Mouse (Mus musculus): ENCODE measurements around the gene Spsb4.

DNA sequence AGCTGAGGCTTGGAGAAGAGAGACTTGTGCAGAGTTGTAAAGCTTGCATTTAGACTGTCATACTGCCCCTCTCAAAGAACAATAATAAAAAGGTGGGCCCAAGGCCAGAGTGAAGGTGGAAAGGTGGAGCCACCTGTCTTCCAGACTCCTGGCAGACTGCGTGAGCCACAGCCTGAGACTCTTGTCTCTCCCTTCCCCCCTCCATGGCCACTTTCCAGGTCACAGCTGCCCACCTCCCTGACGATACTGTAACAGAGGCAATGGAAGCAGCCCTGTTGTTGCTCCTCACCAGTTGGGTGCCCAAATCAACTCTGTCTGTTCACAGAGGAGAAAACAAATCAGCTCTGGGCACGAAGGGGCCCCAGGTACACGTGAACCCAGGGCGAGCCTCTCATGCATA, 71.5 kb downstream of the Spsb4 start:
- no peak for TF ChIP-seq CTCF (IDR thresholded peaks at IDR 0.05; ENCODE audit: low read depth)
- TF ChIP-seq EP300 (IDR thresholded peaks at IDR 0.05; ENCODE audit: low read depth) = no peak

Data from heart, postnatal 0 days (tissue).